Mouse (Mus musculus) olfactory bulb, adult 2 months (tissue): Measurements from ENCODE around the gene Gpatch8. TPM values are rescaled to one million over a fixed set of nuclear protein-coding genes. Genes with fewer than 3 reads are reported as not detected.

Source experiments
- H3K27ac ChIP-seq: fragments of 200-500 bp; 2 replicates; pipeline ENCODE4 v1.5.1; 2012; ENCODE audit warnings: low read depth, low read length; ENCODE audit not compliant: insufficient read depth
- H3K4me1 ChIP-seq: fragments of 200-500 bp; 2 replicates; pipeline ENCODE4 v1.6.1; 2012; ENCODE audit warnings: low read length; ENCODE audit not compliant: control insufficient read depth, insufficient read depth
- H3K4me3 ChIP-seq: fragments of 200-500 bp; 2 replicates; pipeline ENCODE4 v1.5.1; 2012; ENCODE audit warnings: mild to moderate bottlenecking, low read depth, low read length, moderate library complexity; ENCODE audit not compliant: insufficient read depth
- CTCF ChIP-seq: fragments of 200-500 bp; IDR thresholded peaks from 2 replicates; pipeline ENCODE4 v1.5.1; 2012; ENCODE audit warnings: low read depth, mild to moderate bottlenecking, low read length, moderate library complexity; ENCODE audit not compliant: insufficient read depth
- POLR2A ChIP-seq: fragments of 200-500 bp; IDR thresholded peaks from 2 replicates; pipeline ENCODE4 v1.6.1; 2012; ENCODE audit warnings: mild to moderate bottlenecking, low read depth, low read length, moderate library complexity; ENCODE audit not compliant: insufficient read depth
- WGBS: fragments of 180-500 bp; shearing (Covaris S2); methylation state at CpG from one replicate; pipeline ENCODE4 v1.1.7; 2018; 5-methylcytosine and 5-hydroxymethylcytosine counted together
- polyA plus RNA-seq: library from polyadenylated mRNA; stranded (reverse); fragments of >200 nt; gene quantifications from 2 replicates; pipeline ENCODE4 v1.2.4, GENCODE M21; 2012; ENCODE audit warnings: low replicate concordance; ENCODE audit not compliant: missing spikeins, insufficient read depth, insufficient read length

Gpatch8 gene
- polyA plus RNA-seq, 1 experiment: 138 TPM

DNA sequence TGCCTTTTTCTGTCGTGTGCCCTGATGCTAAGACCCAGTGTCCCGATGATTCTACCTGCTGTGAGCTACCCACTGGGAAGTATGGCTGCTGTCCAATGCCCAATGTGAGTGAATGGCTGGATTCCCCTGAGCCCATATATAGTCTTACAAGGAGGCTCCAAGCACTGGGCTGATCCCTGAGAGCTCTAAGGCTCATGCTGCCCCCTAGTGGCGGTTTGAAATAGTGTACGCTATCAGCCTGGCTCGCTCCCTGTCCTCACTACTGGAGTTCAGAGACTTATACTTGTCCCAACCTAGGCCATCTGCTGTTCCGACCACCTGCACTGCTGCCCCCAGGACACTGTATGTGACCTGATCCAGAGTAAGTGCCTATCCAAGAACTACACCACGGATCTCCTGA is 121.8 kb downstream of the Gpatch8 start:
- TF ChIP-seq POLR2A: no peak
- TF ChIP-seq CTCF: peak; percentile 49
- WGBS: 5% methylated on average over 7 of the region's 7 CpGs
- Histone ChIP-seq H3K4me3 (no peak overlapping the region), H3K4me1 (peaks cover 50% of the 10 kb centered on the region), H3K27ac (no peak overlapping the region)

DNA sequence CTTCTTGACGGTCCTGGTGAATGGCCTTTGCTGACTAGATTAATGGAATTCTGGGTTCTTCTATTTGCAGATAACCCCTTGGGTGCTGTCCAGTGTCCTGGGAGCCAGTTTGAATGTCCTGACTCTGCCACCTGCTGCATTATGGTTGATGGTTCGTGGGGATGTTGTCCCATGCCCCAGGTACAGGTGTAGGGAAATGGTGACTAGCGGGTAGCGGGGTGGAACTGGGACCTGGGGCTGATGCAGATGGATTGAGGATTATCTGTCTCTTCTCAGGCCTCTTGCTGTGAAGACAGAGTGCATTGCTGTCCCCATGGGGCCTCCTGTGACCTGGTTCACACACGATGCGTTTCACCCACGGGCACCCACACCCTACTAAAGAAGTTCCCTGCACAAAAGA is 122.3 kb downstream of the Gpatch8 start:
- Histone ChIP-seq H3K27ac (no peak overlapping the region), H3K4me1 (peaks cover 50% of the 10 kb centered on the region), H3K4me3 (no peak overlapping the region)
- TF ChIP-seq CTCF: no peak
- TF ChIP-seq POLR2A: no peak
- 87% methylated on average over 7 of the region's 7 CpGs for WGBS

DNA sequence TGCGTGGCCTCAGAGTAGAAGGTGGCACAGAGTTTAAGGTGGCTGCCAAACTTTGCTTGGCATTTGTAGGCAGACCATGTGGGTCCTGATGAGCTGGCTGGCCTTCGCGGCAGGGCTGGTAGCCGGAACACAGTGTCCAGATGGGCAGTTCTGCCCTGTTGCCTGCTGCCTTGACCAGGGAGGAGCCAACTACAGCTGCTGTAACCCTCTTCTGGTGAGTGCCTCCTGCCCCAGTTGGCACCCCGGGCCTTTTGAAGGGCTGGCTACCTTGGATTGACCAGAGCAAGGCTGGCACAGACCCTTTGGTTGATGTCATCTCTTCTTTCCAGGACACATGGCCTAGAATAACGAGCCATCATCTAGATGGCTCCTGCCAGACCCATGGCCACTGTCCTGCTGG is 123.3 kb downstream of the Gpatch8 start:
- WGBS: 59% methylated on average over 6 of the region's 6 CpGs
- Histone ChIP-seq H3K27ac (no peak overlapping the region; the same call in 1 of the 2 replicates), H3K4me1 (peaks cover 41% of the 10 kb centered on the region), H3K4me3 (no peak overlapping the region)
- TF ChIP-seq POLR2A (no peak), CTCF (no peak)

DNA sequence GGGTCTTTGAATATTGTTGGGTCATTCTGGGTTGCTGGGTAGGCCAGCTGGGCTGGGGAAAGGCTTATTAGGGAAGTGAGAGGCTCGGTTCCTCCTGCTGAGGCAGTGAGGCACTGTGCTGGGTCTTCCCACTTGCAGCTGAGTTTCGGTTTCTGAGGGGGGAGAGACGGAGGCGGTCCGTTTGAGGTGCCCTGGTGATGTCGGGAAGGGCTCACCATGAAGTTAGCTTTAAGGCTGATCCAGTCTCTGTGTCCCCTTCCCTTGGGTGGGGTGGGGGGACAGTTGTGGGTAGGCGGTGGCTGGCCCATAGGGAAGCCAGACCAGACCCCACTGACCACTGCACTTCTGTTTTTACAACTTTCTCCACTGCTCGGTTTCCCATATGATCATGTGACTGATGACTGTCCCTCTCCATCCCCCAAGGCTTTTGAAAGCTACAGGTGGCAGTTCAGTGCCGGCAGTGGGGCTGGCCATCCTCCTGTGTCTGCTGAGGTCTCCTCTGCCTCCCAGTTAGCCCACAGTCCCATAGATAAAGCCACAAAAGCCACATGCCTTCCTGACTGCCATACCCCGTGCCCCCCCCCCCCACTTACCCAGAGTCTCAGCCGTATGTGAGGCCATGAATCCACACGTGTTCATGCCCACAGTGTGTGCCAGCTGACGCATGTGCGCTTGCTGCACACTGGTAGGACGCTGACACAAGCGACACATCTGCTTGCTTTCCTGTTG is 123.9 kb downstream of the Gpatch8 start:
- TF ChIP-seq CTCF (no peak), POLR2A (no peak)
- no peak overlapping the region for H3K4me3 ChIP-seq
- H3K4me1 ChIP-seq: peaks cover 36% of the 10 kb centered on the region
- no peak overlapping the region for H3K27ac ChIP-seq
- WGBS: 50% methylated on average over 16 of the region's 16 CpGs

DNA sequence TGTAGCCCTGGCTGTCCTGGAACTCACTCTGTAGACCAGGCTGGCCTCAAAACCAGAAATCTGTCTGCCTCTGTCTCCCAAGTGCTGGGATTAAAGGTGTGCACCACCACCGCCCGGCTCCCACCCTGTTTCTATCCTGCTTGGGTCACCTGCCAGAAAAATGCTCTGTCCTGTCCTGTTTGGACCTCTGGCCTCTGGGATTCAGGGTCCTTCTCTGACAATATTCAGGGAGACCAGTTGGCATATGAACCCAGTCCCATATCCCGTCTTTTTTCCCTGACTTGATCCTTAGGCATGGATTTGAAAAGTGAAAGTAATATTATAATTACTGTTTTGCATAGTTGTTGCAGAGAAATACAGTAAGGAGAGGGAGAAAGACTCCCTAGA is 124.5 kb downstream of the Gpatch8 start:
- TF ChIP-seq POLR2A: no peak
- no peak for TF ChIP-seq CTCF
- Histone ChIP-seq H3K27ac (no peak overlapping the region), H3K4me3 (no peak overlapping the region), H3K4me1 (peaks cover 31% of the 10 kb centered on the region)
- WGBS: 73% methylated on average over 3 of the region's 3 CpGs

DNA sequence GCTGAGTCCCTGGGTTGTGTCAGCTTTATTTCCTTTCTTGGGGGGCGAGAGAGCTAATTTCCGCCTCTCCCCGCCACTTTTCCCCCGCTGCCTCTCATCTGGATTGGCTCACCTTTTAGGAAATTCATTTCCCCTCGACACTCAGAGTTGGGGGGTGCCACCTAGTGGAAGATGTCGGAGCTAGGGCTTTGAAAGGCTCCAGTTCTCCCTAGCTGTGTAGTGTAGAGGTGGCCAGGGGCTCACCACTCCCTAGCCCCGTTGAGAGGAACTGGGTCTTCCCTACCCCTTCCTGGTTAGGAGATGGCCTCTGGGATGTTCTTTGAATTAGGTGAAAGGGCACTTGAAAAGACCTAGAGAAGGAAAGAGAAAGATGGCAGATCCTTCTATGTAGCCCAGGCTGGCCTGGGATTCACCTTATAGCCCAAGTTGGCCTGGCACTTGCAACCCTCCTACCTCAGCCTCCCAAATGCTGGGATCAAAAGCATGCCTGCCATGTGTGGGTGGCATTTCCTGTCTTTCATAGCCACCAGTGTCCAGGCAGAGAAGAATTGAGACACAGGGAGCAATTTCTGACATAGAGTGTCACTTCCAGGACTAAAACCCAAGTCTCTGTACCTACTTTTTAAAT is 125.1 kb downstream of the Gpatch8 start:
- H3K4me3 ChIP-seq: peak overlapping the region; percentile 77
- H3K27ac ChIP-seq: 0 out of 2 replicates have a peak overlapping the region, but pooled peaks have one; percentile 34
- TF ChIP-seq CTCF (no peak), POLR2A (no peak)
- peaks cover 26% of the 10 kb centered on the region for H3K4me1 ChIP-seq
- 0% methylated on average over 7 of the region's 7 CpGs for WGBS

DNA sequence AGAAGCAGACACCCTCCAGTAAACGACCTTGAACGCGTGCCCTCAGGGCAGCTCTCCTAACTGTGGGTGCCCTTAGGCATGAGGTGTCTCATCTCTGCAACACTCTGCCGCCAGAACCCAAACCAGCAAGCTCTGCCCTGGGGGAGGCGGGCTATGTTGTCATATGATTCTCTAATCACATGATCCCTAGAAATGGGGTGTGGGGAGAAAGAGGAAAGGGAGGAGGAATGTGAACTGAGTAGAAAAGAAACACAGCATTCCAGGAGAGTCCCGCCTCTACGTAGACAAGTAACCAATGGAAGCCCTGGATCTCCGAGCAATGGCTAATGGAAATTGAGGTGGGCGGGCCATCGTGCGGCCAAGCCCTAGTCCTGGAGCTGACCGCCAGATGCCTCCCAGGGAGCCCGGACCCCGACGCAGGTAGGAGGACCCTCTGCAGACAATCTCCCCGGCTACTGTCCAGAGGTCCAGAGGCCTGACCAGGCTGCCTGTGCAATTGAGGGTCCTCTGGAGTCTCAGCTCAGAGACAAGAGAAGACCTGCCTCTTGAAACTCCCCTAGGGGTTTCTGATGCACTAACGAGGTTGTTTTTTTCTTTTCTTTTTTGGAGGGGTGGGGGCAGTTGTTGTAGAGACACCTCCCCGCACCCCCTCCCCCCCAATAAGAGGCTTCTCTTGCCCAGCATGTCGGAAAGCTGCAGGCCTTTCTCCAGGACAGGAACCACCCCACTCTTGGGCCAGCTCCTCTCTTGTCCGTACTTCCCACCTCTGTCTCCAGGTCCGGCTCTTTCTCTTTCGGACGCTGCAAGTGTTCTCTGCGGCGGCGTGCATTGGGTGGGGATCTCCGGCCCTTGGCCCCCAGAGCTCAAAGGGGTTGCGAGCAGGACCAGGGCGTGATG is 125.8 kb downstream of the Gpatch8 start, which contains the start of gene Grn:
TSS of gene Grn (plus strand) at position 195 of the 897 bp plus-strand sequence.
- TF ChIP-seq CTCF (no peak; the same call in 1 of the 2 replicates), POLR2A (peak; percentile 65)
- peak within 1 kb of the TSS; percentile 34; the same call in 1 of the 2 replicates for H3K27ac ChIP-seq
- peaks cover 22% of the 10 kb centered on the region for H3K4me1 ChIP-seq
- under 1% methylated on average over 29 of the region's 29 CpGs for WGBS
- H3K4me3 ChIP-seq: peak within 1 kb of the TSS; percentile 77

DNA sequence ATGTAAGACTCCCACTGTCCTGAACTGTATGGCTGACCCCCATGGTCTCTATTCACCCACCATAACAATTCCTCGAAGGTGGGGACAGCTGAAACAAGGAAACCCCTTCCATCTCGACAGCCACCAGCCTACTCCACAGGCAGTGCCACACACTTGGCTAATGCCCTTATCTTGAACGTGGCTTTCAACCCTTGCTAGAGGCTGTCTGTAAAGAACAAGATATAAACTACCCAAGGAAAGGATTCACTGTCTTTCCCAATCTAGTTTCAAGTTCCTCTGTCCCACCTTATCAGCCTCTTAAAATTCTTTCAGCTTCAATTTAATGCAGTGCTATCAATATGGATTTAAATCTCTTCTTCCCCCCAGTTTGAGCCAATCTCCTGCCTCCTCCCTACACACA is 126.6 kb downstream of the Gpatch8 start:
- Histone ChIP-seq H3K4me3 (peak overlapping the region; percentile 77), H3K27ac (0 out of 2 replicates have a peak overlapping the region, but pooled peaks have one; percentile 6), H3K4me1 (peaks cover 22% of the 10 kb centered on the region)
- 36% methylated on average over 3 of the region's 3 CpGs for WGBS
- TF ChIP-seq POLR2A: no peak; the same call in 1 of the 2 replicates
- no peak for TF ChIP-seq CTCF
